Mouse (Mus musculus): ENCODE measurements around the gene Lrmp. TPM values are rescaled to one million over a fixed set of nuclear protein-coding genes. Genes with fewer than 3 reads are reported as not detected.
"Not testable (repeated sequence)": the region's sequence is repeated elsewhere in the genome, so short reads cannot be mapped to it uniquely, and the experiment has no call there.

The Lrmp gene
- polyA plus RNA-seq, 1 experiment from 2014 or later: 2.1 TPM

GRCm38 (mm10) chr6:145084343-145085117 lies 30.9 kb upstream of the Lrmp start:
- H3K4me3 ChIP-seq (replicated peaks): no peak overlapping the region
- H3K4me1 ChIP-seq: no peaks in the 10 kb centered on the region
- H3K9me3 ChIP-seq (replicated peaks): no peaks in the 10 kb centered on the region
- H3K27me3 ChIP-seq: no peaks in the 10 kb centered on the region
- no peak overlapping the region for H3K9ac ChIP-seq
- ATAC-seq (replicated peaks; ENCODE audit: low FRiP score): no peak
- H3K27ac ChIP-seq: no peak overlapping the region
- WGBS: 92% methylated on average over 8 of the region's 8 CpGs
- no peaks in the 10 kb centered on the region for H3K36me3 ChIP-seq
- H3K4me2 ChIP-seq: no peak overlapping the region

DNA sequence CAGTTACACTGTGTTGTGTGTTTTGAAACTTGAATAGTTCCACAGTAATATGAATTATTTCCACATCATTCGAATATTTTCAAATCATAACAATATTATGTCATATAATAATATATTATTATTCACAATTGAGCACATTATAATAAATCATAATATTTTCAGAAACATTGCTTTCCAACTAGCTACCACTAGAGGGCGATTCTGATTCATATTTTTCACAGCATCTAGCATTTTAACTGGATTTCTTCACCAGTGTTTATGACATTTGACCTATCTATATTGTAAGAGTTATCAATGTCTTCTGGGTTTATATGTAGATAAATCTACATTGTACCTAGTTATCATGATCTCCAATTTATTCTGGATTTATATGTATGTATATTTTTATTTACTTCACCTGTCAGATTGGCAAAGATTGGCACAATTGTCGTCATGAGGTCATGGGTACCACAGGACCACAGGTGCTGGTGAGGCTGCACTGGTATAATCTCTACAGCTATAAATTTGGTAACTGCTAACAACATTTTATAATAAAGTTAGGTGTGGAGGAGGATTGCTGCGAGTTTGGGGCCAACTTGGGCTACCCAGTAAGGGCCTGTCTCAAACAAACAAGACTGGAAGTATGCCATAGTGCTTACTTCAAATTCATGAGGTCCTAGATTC lies 26.9 kb upstream of the Lrmp start:
- WGBS: 48% methylated on average over 4 of the region's 4 CpGs
- Histone ChIP-seq H3K27ac (no peak overlapping the region), H3K9me3 (replicated peaks) (no peaks in the 10 kb centered on the region), H3K36me3 (no peaks in the 10 kb centered on the region), H3K4me1 (peaks cover 6% of the 10 kb centered on the region; the same call in 1 of the 2 replicates), H3K27me3 (no peaks in the 10 kb centered on the region), H3K4me3 (replicated peaks) (no peak overlapping the region), H3K4me2 (no peak overlapping the region), H3K9ac (no peak overlapping the region)
- no peak for ATAC-seq (replicated peaks; ENCODE audit: low FRiP score)

DNA sequence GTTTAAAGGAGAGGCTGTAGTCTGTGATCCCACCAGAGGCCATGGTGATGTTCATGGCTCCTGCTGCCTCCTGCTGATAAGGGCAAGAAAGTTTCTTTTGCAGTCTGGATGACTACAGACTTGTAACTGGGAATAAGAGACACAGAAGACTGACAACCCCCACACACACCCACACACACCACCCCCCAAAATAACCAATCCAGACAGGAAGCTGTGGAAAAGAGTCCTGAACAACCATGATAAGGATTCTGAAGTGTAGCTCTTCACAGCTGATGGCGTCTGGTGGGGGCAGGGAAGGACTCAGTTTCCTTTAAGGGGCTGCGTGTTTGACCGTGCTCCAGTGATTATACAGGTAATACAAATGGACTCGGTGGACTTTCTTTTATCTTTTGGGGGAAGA lies 26.1 kb upstream of the Lrmp start:
- WGBS: 74% methylated on average over 4 of the region's 4 CpGs
- no peak overlapping the region for H3K4me2 ChIP-seq
- no peaks in the 10 kb centered on the region for H3K36me3 ChIP-seq
- H3K9me3 ChIP-seq (replicated peaks): no peaks in the 10 kb centered on the region
- peaks cover 6% of the 10 kb centered on the region; the same call in 1 of the 2 replicates for H3K4me1 ChIP-seq
- no peak overlapping the region for H3K9ac ChIP-seq
- H3K27ac ChIP-seq: no peak overlapping the region
- no peak overlapping the region for H3K4me3 ChIP-seq (replicated peaks)
- ATAC-seq (replicated peaks; ENCODE audit: low FRiP score): no peak
- H3K27me3 ChIP-seq: no peaks in the 10 kb centered on the region

- Histone ChIP-seq H3K9me3 (replicated peaks) (no peaks in the 10 kb centered on the region), H3K36me3 (no peaks in the 10 kb centered on the region), H3K9ac (no peak overlapping the region), H3K4me2 (no peak overlapping the region), H3K27me3 (no peaks in the 10 kb centered on the region), H3K27ac (no peak overlapping the region), H3K4me1 (peaks cover 6% of the 10 kb centered on the region; the same call in 1 of the 2 replicates), H3K4me3 (replicated peaks) (no peak overlapping the region)
- 52% methylated on average over 6 of the region's 6 CpGs for WGBS
- ATAC-seq (replicated peaks; ENCODE audit: low FRiP score): 0 out of 2 replicates have a peak, but pooled peaks have one; percentile 22
These were observed 25.1 kb upstream of the Lrmp start for GRCm38 (mm10) chr6:145090201-145090863.

GRCm38 (mm10) chr6:145090928-145091327 lies 24.5 kb upstream of the Lrmp start:
- ATAC-seq (replicated peaks; ENCODE audit: low FRiP score): no peak; the same call in 1 of the 2 replicates
- 63% methylated on average over 5 of the region's 5 CpGs for WGBS
- H3K27me3 ChIP-seq: no peaks in the 10 kb centered on the region
- no peak overlapping the region for H3K4me2 ChIP-seq
- H3K9me3 ChIP-seq (replicated peaks): no peaks in the 10 kb centered on the region
- no peak overlapping the region for H3K4me3 ChIP-seq (replicated peaks)
- H3K27ac ChIP-seq: no peak overlapping the region
- H3K9ac ChIP-seq: no peak overlapping the region
- H3K4me1 ChIP-seq: peaks cover 6% of the 10 kb centered on the region; the same call in 1 of the 2 replicates
- no peaks in the 10 kb centered on the region for H3K36me3 ChIP-seq

DNA sequence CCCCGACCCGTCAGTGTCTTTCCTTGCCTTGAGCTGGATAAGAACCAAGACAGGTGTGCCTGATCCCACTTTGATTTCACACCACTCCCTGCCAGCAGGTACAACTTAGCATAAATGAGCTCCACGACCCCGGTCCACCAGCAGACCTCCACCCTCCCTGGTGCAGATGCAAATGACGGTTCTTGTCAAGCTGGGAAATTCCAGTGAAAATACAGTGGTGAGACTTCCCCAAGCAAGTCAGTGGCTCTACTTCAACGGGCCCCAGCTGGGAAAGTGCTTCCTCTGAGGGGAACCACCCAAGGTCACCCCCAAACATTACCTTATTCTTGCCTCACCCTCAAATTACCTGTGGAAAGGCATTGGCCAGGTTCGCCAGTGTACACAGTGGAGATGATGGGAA lies 23.5 kb upstream of the Lrmp start:
- Histone ChIP-seq H3K9ac (no peak overlapping the region), H3K4me1 (peaks cover 6% of the 10 kb centered on the region; the same call in 1 of the 2 replicates), H3K36me3 (no peaks in the 10 kb centered on the region), H3K4me2 (no peak overlapping the region), H3K27me3 (no peaks in the 10 kb centered on the region), H3K9me3 (replicated peaks) (no peaks in the 10 kb centered on the region), H3K4me3 (replicated peaks) (no peak overlapping the region), H3K27ac (no peak overlapping the region)
- no peak for ATAC-seq (replicated peaks; ENCODE audit: low FRiP score)
- WGBS: 77% methylated on average over 7 of the region's 7 CpGs

- H3K27me3 ChIP-seq; ATAC-seq (replicated peaks; ENCODE audit: low FRiP score); H3K4me1 ChIP-seq; H3K4me3 ChIP-seq (replicated peaks); H3K4me2 ChIP-seq; H3K9me3 ChIP-seq (replicated peaks); H3K27ac ChIP-seq; H3K9ac ChIP-seq; H3K36me3 ChIP-seq: not testable (repeated sequence)
- WGBS: 50% methylated on average over 7 of the region's 7 CpGs
These were observed 22.3 kb upstream of the Lrmp start for GRCm38 (mm10) chr6:145093038-145093622.

DNA sequence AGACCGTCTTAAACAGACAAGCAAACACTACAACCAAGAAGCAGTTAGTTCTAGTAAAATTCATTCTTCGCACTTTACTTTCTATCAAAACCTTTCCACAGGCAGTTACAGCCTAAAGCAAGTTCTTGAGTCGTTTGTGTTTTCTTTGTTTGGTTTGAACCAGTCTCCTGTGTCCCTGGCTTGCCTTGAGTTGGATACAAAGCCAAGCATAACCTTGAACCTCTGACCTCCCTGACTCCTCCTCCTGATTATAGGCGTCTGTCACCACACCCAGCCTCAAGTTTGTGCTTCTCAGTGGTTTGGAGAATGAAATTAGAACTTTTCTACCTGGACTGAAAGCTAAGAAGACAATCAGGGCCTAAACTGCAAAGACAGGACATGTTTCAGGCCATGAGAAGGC lies 21.0 kb upstream of the Lrmp start:
- H3K4me3 ChIP-seq (replicated peaks): no peak overlapping the region
- no peak overlapping the region for H3K27ac ChIP-seq
- H3K4me2 ChIP-seq: no peak overlapping the region
- WGBS: 70% methylated on average over 4 of the region's 4 CpGs
- no peaks in the 10 kb centered on the region for H3K36me3 ChIP-seq
- no peak for ATAC-seq (replicated peaks; ENCODE audit: low FRiP score)
- no peak overlapping the region for H3K9ac ChIP-seq
- no peaks in the 10 kb centered on the region for H3K27me3 ChIP-seq
- peaks cover 6% of the 10 kb centered on the region; the same call in 1 of the 2 replicates for H3K4me1 ChIP-seq
- H3K9me3 ChIP-seq (replicated peaks): no peaks in the 10 kb centered on the region

DNA sequence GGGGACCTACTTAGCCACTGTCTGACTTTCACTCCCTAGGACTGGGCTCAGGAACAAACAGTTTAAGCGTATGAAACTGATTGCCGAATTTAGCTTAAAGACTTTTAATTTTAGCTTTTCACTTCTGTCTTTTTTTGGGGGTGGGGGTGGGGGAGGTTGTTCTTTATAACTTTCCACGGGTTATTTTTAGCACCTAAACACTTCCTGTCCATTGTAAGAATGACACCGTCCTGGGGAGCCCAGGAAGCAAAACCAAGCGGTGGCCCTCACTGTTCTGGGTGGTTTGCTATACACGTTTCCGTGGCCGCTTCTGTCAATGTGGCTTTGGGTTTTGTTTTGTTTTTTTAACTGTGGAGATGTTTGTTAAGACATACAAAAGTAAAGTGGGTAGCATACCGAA lies 14.5 kb upstream of the Lrmp start:
- Histone ChIP-seq H3K9me3 (replicated peaks) (no peaks in the 10 kb centered on the region), H3K4me2 (no peak overlapping the region), H3K4me3 (replicated peaks) (no peak overlapping the region), H3K9ac (no peak overlapping the region), H3K27me3 (no peaks in the 10 kb centered on the region), H3K36me3 (no peaks in the 10 kb centered on the region), H3K27ac (no peak overlapping the region), H3K4me1 (peaks cover 5% of the 10 kb centered on the region; the same call in 1 of the 2 replicates)
- no peak for ATAC-seq (replicated peaks; ENCODE audit: low FRiP score)
- WGBS: 66% methylated on average over 9 of the region's 9 CpGs

DNA sequence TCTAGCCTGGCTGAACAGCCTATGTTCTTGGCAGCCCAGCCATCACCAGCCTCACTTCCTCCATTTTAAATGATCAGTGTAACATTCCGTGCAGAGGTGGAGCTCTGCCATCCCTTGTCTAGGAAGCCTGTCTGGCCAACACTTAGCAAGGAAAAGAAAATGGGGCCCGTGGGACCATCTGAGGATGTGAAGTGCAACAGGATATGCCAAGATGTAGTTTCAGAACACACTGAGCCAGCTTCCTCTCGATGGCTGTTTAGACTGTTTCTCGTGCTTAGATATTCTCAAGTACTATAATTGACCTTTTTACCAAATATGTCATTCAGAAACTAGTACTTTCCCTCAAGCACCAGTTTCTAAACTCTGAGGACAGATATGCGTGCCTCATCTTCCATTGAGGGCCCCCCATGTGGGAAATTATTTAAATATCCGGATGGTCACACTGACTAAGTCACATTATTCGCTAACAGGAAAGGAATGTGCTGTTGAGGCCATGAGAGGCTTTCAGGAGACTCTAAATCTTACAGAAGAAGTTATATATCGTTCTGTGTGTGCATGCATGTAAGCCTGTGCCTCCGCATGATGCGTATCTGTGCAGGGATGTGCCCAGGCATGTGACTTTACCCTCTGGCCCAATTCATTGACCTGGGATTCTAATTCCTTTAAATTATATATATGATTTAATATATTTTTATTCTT lies 11.1 kb upstream of the Lrmp start:
- H3K9me3 ChIP-seq (replicated peaks): no peaks in the 10 kb centered on the region
- no peaks in the 10 kb centered on the region for H3K36me3 ChIP-seq
- H3K9ac ChIP-seq: no peak overlapping the region
- H3K4me2 ChIP-seq: no peak overlapping the region
- no peak overlapping the region for H3K27ac ChIP-seq
- H3K27me3 ChIP-seq: no peaks in the 10 kb centered on the region
- 58% methylated on average over 10 of the region's 10 CpGs for WGBS
- H3K4me3 ChIP-seq (replicated peaks): no peak overlapping the region
- peaks cover 5% of the 10 kb centered on the region; the same call in 1 of the 2 replicates for H3K4me1 ChIP-seq
- ATAC-seq (replicated peaks; ENCODE audit: low FRiP score): no peak

GRCm38 (mm10) chr6:145105439-145105838 lies 10.0 kb upstream of the Lrmp start:
- WGBS: 95% methylated on average over 10 of the region's 10 CpGs
- no peak overlapping the region for H3K4me2 ChIP-seq
- no peak overlapping the region for H3K9ac ChIP-seq
- peaks cover 5% of the 10 kb centered on the region; the same call in 1 of the 2 replicates for H3K4me1 ChIP-seq
- no peak for ATAC-seq (replicated peaks; ENCODE audit: low FRiP score)
- H3K9me3 ChIP-seq (replicated peaks): no peaks in the 10 kb centered on the region
- H3K36me3 ChIP-seq: no peaks in the 10 kb centered on the region
- H3K4me3 ChIP-seq (replicated peaks): no peak overlapping the region
- H3K27ac ChIP-seq: no peak overlapping the region
- no peaks in the 10 kb centered on the region for H3K27me3 ChIP-seq

All from kidney, embryonic 15.5 days (tissue).